Mouse (Mus musculus): ENCODE results near the gene Lmod1. TPM values are rescaled to one million over a fixed set of nuclear protein-coding genes. Genes with fewer than 3 reads are reported as not detected.

Gene Lmod1
- polyA plus RNA-seq (2012; rRNA removed), result 33.4 and 36.6 TPM in 2 replicates

DNA sequence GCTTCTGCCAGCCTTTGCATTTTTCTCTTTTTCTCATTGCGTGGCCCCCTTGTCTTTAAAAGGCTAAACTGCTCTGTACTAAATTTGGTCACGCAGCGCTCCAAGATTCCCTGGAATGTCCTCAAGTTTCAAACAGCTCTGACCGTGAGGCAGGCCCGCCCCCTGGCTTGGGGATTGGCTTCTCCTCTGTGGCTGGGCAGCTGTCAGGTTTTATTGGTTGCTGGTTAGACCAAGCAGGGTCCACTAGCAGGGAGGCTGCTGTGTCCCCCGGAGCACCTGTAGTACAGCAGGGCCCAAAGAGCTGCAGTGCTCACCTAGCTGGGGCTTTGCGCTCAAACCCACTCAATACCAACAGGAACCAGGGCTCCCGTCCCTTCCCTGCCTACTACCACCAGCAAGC lies at the start of gene Lmod1:
Lmod1 (plus strand) TSS at position 237 of the 400 bp plus-strand sequence.

DNA sequence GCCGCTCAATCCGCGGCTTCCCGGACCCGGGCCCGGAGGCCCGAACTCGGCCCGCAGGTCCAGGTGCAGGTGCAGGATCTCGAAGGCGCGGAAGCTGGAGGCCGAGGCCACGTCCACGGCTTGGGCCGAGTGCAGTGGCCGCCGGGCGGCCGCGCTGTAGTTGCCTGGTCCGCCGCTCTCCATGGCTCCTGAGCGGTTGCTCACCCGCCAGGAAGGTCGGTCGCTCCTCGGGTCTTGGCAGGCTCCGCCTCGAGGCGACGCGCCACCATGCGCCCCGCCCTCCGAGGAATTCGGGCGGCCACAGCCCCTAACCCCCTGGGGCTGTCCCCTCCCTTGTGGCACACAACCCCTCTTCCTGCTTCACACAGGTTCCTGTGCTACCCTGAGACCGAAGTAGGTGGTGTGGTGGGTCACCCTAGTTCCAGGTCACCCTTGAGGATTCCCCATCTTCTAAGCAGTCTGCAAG lies 40.7 kb upstream of the Lmod1 start, which contains the start of gene Rnpep:
Rnpep (minus strand) TSS at position 259 of the 466 bp plus-strand sequence.

DNA sequence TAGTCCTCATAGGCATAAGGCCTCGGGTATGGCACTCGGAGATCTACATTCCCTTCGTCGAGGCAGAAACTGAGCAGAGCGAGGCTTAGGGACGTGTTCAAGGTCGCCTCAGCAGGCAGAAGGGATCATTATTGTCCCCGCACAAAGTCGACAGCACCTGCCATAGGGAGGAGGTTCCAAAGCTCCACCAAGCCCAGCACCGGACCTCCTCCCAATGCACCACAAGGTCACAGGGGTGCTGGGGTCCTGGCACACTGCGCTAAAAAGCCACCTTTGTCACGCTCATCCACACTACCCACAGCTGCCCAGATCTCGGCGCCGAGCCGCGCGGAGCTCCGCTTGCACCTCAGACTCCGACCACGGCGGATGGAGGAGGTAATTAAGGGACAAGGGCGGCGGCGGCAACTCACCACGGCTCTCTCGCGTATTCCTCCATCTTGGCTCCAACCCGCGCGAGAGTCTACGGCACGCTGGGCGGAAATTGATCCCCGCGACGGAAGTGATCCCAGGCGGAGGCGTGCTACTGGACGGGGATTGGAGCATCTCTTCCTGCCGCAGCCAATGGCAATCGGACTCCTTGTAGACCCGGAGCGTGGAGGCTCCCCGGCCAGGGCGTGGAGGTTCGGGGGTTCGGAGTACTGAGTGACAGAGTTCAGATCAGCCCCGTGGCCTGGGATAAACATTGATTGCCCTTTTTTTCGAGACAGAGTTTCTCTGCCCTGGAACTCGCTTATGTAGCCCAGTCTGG lies 11.1 kb upstream of the Lmod1 start, which contains the start of gene Timm17a:
Timm17a (minus strand) TSS at position 495 of the 748 bp plus-strand sequence.

DNA sequence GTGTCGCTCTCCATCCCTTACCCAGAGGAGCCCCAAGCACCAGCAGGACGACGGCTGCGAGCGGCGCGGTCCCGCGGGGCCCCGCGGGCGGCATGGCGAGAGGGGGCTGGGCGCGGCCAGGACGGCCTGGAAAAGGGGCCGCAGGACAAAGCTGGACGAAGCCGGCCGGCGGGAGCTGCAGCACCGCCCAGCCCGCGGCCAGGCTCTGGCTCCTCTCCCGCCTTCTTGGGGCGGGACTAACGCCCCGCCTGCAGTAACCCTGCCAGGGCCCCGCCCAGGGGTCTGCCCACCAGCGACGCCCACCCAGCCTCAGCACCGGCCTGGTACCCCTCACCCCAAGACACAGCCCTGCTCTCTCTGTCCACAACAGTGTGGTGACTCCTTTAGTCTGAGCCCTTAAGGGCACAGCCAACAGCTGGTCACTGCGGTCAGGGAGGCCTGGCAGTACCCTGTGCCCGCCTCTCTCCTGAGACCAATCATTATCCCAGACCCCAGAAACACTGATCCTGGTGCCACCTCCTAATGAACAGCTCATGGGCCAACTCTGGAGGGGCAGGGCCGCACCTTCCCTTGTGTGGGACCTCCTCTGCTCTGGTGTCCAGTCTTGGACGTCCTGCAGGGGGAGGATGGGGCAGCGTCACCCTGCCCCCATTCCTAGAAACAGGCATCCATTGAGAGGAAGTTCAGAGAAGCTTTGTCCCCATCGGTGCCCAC lies 50.4 kb downstream of the Lmod1 start, which contains the start of gene Shisa4:
Shisa4 (minus strand) TSS at position 370 of the 714 bp plus-strand sequence.

Other genes starting within 250 kb of the Lmod1 start
- gene Lgr6, start 219.5 kb upstream of the Lmod1 start, polyA plus RNA-seq (2012; rRNA removed), result 0.07 and 0.10 TPM in 2 replicates
- 3.4 and 3.8 TPM in 2 replicates for gene Ptpn7, start 192.1 kb upstream of the Lmod1 start, polyA plus RNA-seq (2012; rRNA removed)
- 42.2 and 63.1 TPM in 2 replicates for gene Arl8a, start 178.0 kb upstream of the Lmod1 start, polyA plus RNA-seq (2012; rRNA removed)
- 8.8 and 11.3 TPM in 2 replicates for gene Gpr37l1, start 157.1 kb upstream of the Lmod1 start, polyA plus RNA-seq (2012; rRNA removed)
- 422 and 474 TPM in 2 replicates for gene Elf3, start 66.2 kb upstream of the Lmod1 start, polyA plus RNA-seq (2012; rRNA removed)
- 47.8 and 50.5 TPM in 2 replicates for gene Rnpep, start 40.7 kb upstream of the Lmod1 start, polyA plus RNA-seq (2012; rRNA removed)
- 30.6 and 33.9 TPM in 2 replicates for gene Timm17a, start 11.0 kb upstream of the Lmod1 start, polyA plus RNA-seq (2012; rRNA removed)
- 11.5 and 15.1 TPM in 2 replicates for gene Shisa4, start 50.4 kb downstream of the Lmod1 start, polyA plus RNA-seq (2012; rRNA removed)
- gene Ipo9, start 105.7 kb downstream of the Lmod1 start, polyA plus RNA-seq (2012; rRNA removed), result 34.8 and 40.8 TPM in 2 replicates

Measured in colon, adult 2 months (tissue).